Mouse (Mus musculus) cortical plate, adult 2 months (tissue): ENCODE measurements around the gene Mmp19. TPM values are rescaled to one million over a fixed set of nuclear protein-coding genes. Genes with fewer than 3 reads are reported as not detected.

ENCODE experiments used
- H3K27ac ChIP-seq: fragments of 200-500 bp; 2 replicates; pipeline ENCODE4 v1.5.1; 2012; ENCODE audit warnings: low read length, control low read depth, inconsistent platforms; ENCODE audit not compliant: insufficient read depth
- H3K4me1 ChIP-seq: fragments of 200-500 bp; 2 replicates; pipeline ENCODE4 v1.6.1; 2011; ENCODE audit warnings: low read length; ENCODE audit not compliant: control insufficient read depth, insufficient read depth
- H3K4me3 ChIP-seq: fragments of 200-500 bp; 2 replicates; pipeline ENCODE4 v1.5.1; 2011; ENCODE audit warnings: mild to moderate bottlenecking, low read length, control low read depth; ENCODE audit not compliant: insufficient read depth
- CTCF ChIP-seq: fragments of 200-500 bp; IDR thresholded peaks from 2 replicates; pipeline ENCODE4 v1.5.1; 2011; ENCODE audit warnings: mild to moderate bottlenecking, control low read depth, low read length; ENCODE audit not compliant: insufficient read depth; ENCODE audit errors: extremely low read depth
- POLR2A ChIP-seq: fragments of 200-500 bp; IDR thresholded peaks from 2 replicates; pipeline ENCODE4 v1.6.1; 2011; ENCODE audit warnings: mild to moderate bottlenecking, low read length, control low read depth; ENCODE audit not compliant: insufficient read depth; ENCODE audit errors: extremely low read depth
- polyA plus RNA-seq: library from polyadenylated mRNA; depleted of rRNA; stranded (reverse); fragments of >200 nt; gene quantifications from 2 replicates; pipeline ENCODE4 v1.2.3, GENCODE M21; 2012

Gene Mmp19
- polyA plus RNA-seq, 1 experiment, result 0.38 TPM

DNA sequence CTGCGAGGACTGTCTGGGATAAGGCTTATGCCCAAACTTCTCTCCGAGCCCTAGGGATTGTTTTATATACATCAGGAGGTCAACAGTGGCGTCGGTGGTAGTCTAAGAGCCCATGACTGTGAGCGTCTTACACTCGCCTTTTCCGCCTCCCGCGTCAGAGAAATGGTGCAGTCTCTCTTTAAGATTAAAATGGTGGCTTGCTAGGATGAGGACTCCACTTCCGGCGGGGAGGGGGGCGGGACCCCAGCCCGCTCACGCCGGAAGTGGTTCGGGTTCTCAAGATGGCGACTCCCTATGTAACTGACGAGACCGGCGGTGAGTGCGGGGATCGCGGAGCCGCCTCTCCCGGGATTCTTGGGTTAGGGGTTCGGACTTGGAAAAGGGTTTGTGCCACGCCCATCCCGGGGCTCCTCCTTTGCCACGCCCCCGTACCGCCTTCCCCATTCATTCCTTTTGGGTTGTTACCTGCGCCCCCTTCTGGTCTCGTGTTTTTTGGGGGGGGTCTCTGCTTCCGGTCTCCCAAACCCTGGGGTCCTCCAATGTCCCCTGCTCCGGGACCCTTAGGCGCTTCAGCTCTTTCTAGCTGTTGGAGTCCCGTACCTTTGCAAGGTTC lies 42.4 kb upstream of the Mmp19 start:
- H3K27ac ChIP-seq, result peak overlapping the region; percentile 55
- peak overlapping the region; percentile 79 for H3K4me3 ChIP-seq
- TF ChIP-seq POLR2A (peak; percentile 76), CTCF (no peak)
- H3K4me1 ChIP-seq, result peaks cover 2% of the 10 kb centered on the region; the same call in 1 of the 2 replicates

DNA sequence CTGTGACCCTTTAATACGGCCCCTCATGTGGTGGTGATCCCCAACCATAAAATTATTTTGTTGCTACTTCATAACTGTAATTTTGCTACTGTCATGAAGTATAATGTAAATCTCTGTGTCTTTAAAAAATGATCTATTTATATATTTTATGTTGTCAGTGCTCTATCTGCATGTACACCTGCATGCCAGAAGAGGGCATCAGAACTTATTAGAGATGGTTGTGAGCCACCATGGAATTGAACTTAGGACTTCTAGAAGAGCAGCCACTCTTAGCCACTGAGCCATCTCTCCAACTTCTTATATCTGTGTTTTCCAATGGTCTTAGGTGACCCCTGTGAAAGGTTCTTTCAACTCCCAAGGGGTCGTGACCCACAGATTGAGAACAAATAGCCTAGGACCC lies 17.8 kb upstream of the Mmp19 start:
- Histone ChIP-seq H3K4me3 (no peak overlapping the region), H3K4me1 (no peaks in the 10 kb centered on the region), H3K27ac (no peak overlapping the region)
- TF ChIP-seq CTCF, result no peak
- no peak for TF ChIP-seq POLR2A

DNA sequence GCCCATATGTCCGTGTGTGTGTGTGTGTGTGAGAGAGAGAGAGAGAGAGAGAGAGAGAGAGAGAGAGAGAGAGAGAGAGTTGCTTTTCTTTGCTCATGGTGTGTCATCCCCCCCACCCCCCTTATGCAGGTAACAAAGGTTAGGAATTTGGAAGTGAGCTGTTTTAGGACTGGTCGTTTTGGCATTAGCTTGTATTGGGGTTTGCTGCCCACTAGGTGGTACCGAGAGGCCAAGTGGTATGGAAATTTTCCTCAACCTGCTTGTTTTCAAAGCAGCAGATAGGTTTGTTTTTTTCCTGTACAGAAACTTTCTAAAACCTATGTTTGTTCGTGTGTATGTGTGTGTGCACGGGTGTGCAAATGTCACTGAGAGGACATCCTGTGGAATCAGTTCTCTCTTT lies 17.0 kb upstream of the Mmp19 start:
- TF ChIP-seq CTCF, result no peak
- no peak for TF ChIP-seq POLR2A
- no peak overlapping the region for H3K4me3 ChIP-seq
- no peak overlapping the region for H3K27ac ChIP-seq
- H3K4me1 ChIP-seq, result no peaks in the 10 kb centered on the region

DNA sequence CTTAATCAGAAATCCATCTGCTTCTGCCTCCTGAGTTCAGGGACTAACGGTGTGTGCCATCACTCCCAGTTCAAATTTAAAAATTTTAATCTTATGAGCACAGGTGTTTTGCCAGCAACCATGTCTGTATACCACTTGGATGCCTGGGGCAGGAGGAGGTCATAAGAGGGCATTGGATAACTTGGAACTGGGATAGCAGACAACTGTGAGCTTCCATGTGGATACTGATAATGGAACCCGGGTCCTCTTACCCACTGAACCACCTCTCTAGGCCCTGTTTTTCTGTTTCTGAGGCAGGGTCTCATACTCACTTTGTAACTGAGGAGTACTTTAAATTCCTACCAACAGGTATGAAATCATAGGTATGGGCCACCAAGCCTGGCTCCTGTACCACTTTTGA lies 12.3 kb upstream of the Mmp19 start:
- no peaks in the 10 kb centered on the region for H3K4me1 ChIP-seq
- no peak overlapping the region for H3K4me3 ChIP-seq
- no peak for TF ChIP-seq POLR2A
- no peak for TF ChIP-seq CTCF
- no peak overlapping the region for H3K27ac ChIP-seq

DNA sequence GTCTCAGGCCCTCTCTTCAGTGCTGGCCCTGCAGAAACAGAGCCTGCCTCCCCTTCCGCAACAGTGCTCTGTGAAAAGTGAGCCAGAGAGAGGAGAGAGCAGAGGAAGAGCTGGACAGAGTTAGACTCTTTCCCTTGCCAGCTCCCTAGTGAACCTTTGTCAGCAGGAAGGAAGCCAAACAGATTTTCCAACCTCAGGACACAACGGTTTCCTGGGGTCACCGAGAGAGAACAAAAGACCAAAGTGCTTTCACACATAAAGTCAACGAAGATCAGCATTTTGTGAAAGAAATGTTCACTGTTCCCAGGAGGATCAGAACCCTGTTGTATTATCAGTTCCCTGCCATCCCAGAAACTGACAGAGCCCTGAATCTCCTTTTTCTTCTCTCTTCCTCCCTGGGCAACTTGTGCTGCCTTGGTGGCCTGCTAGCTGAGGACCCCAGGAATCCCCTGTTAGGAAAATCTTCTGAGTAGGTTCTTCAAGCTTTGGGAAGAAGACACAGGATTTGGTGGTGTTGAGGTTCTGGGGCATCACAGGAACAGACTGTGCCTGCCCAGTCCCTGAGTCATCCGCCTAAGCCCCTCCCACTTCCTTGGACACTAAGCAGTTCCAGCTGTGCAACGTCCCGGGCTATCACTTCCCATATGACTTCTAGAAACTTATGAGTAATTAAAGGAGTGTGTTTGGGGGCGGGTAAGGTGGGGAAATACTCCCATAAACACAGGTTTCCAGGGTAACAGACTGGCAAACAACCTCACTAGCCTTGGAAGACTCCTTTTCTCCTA lies 11.5 kb upstream of the Mmp19 start:
- Histone ChIP-seq H3K4me1 (no peaks in the 10 kb centered on the region), H3K27ac (peak overlapping the region; percentile 35; the same call in 1 of the 2 replicates), H3K4me3 (no peak overlapping the region)
- TF ChIP-seq POLR2A, result no peak
- TF ChIP-seq CTCF, result no peak

DNA sequence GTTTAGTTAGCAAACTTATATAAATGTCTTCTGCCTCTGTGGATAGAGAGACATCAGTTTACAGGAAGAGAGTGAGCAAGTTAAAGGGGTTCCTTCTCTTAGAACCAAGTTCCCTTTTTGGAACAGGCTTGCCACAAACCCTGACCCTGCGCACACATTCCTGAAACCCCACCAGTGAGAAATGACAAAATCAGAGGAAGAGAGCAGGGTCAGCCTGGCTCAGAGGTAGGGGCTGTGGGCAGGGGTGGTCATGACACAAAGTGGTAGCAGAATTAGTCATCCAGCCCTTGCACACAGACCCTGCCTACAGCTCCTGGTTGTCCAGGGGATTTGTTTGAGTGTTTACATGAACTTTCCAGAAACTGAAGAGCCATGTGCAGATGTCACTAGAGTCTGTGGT lies 10.5 kb upstream of the Mmp19 start:
- H3K4me3 ChIP-seq, result no peak overlapping the region
- H3K4me1 ChIP-seq, result no peaks in the 10 kb centered on the region
- TF ChIP-seq CTCF, result no peak
- no peak for TF ChIP-seq POLR2A
- H3K27ac ChIP-seq, result no peak overlapping the region

DNA sequence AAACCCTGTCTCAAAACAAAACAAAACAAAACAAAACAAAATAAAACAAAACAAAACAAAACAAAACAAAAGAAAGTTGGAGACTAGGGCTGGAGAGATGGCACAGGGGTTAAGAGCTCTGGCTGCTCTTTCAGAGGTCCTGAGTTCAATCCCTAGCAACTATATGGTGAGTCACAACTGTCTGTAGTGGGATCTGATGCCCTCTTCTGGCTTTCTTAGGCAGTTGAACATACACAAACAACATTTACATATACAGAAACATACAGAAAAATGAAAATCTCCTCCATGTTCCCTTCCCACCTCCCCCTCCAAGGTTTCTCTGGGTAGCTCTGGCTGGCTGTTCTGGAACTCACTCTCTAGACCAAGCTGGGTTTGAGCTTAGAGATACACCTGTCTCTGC lies 1.3 kb downstream of the Mmp19 start:
- no peak overlapping the region for H3K27ac ChIP-seq
- no peak for TF ChIP-seq CTCF
- TF ChIP-seq POLR2A, result no peak
- H3K4me3 ChIP-seq, result no peak overlapping the region
- no peaks in the 10 kb centered on the region; the same call in 1 of the 2 replicates for H3K4me1 ChIP-seq

DNA sequence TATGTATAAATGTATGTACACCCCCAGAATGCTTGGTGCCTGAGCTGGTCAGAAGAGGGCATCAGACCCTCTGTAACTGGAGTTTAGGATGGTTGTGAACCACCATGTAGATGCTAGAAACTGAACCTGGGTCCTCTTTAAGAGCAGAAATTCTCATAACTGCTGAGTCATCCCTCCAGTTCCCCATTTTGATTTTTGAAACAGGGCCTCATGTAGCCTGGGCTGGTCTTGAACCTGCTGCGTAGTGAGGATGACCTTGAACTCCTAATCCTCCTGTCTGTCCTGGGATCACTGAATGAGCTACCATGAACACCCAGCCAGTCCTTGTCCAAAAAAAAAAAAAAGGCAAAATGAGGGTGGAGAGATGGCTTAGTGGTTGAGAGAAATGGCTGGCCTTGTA lies 2.5 kb downstream of the Mmp19 start:
- TF ChIP-seq POLR2A, result no peak
- TF ChIP-seq CTCF, result no peak
- Histone ChIP-seq H3K4me1 (no peaks in the 10 kb centered on the region; the same call in 1 of the 2 replicates), H3K27ac (no peak overlapping the region), H3K4me3 (no peak overlapping the region)

DNA sequence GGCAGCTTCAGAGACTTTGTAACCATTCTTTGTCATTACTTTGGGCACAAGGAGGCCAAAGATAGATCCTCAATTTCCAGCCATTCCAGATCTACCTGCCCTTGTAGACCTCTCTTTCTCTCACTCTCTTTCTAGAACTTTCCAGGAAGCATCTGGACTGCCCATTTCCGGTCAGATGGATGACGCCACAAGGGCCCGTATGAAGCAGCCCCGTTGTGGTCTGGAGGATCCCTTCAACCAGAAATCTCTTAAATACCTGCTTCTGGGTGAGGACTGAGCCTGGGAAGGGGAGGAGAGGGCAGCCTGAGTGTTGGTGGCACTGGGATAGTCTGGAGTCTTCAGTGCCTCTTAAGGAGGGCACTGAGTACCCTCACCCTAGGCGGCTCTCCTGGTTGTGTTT lies 3.7 kb downstream of the Mmp19 start:
- H3K4me1 ChIP-seq, result no peaks in the 10 kb centered on the region; the same call in 1 of the 2 replicates
- no peak for TF ChIP-seq POLR2A
- TF ChIP-seq CTCF, result no peak

DNA sequence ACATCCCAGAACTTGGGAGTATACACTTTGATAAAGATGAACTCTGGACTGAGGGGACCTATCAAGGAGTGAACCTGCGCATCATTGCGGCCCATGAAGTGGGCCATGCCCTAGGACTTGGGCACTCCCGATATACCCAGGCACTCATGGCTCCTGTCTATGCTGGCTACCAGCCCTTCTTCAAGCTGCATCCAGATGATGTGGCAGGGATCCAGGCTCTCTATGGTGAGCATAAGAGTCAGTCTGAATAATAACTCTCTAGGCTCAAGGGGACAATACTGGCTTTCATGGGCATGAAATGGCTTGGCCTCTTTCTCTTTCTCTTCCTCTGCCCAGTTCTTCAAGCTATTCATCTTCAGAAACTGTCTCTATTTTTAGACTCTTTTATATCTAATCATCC lies 4.9 kb downstream of the Mmp19 start:
- H3K4me1 ChIP-seq, result no peaks in the 10 kb centered on the region; the same call in 1 of the 2 replicates
- no peak overlapping the region for H3K27ac ChIP-seq
- no peak overlapping the region for H3K4me3 ChIP-seq
- TF ChIP-seq CTCF (no peak), POLR2A (no peak)

More for the DNA sequence above, 3.7 kb downstream of the Mmp19 start:
- H3K4me3 ChIP-seq, result no peak overlapping the region
- no peak overlapping the region for H3K27ac ChIP-seq
